Mouse (Mus musculus) neutrophil, adult 59 days (primary cell): ENCODE measurements around the gene Sh3bgrl3. TPM values are rescaled to one million over a fixed set of nuclear protein-coding genes. Genes with fewer than 3 reads are reported as not detected.

Experiments
- total RNA-seq, 2 experiments: library from RNA; stranded (reverse); gene quantifications; 1 replicate in 1 of 2; 2 replicates in 1 of 2; pipeline ENCODE4 v1.2.4; 2023

The Sh3bgrl3 gene
- total RNA-seq: 1,000 to 10,000 TPM; 1,034 to 1,041 TPM

DNA sequence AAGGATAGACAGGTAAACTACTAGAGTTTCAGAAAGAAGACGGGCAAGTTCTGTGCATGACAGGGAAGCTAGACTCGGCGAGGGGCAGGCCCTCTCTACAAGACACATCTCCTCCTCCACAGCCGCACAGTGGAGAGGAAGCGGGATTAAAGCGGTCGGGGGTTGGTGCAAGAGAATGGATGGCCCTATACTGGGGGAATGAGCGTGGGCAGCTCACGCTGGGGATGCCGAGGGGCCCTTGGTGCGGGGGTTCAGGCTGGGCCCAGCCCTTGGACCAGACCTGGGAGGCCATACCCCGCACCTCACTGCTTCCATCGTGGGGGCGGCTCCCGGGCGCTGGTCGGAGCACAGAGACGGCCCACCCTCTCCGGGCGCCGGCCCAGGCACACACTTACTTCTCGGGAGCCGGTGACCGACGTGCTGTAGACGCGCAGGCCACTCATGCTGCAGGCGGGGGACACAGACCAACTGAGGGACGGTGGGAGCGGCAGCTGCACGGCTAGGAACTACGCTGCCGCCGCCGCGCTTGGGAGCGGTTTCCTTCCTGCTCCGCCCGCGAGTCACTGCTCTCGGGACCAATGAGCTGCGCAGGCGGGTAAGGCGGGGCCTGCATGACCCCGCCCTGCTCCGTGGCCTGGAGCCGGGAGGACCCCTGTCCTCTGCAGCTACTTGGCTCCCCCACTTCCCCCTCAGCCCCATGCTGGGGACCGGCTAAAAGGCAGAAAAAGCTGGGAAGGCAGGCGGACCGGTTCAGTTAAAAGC lies at the start of gene Sh3bgrl3:
Gene Sh3bgrl3, minus strand, starts transcription at position 569 of the 762 bp plus-strand sequence.

DNA sequence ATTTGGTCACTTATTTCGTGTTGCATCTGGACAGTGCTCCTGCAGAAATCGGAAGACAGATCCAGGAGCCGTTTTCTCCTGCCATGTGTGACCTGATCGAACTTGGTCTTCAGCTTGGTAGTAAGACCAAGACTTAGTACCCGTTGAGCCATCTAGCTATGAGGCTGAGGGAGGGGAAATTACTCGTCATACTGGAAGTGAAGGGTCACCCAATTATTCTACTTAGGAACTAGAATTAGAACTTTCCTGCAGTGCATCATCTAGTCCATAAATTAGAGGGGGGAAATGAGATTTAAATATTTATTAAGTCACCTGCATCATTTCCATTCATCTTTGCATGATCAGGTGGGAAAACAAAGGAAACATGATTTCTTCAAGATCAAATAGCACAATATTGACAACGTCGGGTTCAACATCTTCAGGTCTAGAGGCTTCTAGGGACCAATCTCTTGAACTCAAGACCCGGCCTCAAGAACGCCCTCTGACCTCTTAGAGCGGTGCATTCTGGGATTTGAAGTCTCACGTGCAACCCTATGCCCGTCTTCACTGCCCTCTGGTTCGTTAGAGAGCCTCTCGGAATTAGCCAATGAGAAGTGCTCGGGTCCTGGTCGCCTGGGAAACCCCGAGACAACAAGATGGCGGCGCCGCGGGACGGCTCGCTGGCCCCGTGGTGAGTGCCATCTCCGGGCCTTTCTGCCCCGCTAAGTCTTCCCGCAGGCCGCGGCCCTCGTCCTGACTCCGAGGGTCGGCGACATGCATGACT lies 26.4 kb downstream of the Sh3bgrl3 start, which contains the start of gene Ubxn11:
Gene Ubxn11, plus strand, starts transcription at position 592 of the 763 bp plus-strand sequence.

DNA sequence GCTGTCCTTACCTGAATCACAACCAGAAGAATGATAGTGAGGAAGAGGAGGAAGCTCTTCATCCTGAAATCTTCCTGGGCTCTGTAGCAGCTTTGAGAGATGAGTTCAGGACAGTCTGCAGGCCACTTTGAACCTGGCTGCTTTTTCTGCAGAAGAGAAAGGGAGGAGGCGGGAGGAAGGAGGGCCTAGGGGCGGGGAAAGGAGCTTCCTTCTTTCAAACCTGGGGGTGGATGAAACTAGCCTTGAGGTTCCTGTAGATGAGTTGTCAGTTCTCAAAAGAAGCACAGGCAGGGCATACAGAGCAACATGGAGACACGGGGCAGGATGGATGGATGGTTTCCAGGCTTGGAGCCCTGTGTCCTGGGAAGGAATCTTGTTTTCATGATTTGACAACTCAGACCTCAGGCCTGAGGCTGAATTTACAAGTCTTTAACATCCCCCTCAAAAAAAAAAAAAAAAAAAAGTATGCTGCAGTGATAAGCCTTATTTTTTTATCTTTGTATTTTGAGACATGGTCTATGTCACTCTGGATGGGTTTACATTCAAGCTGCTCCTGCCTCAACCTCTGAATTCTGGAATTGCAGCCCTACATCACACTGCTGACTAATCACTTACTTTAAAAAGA lies 33.6 kb downstream of the Sh3bgrl3 start, which contains the start of gene Cd52:
Gene Cd52, minus strand, starts transcription at position 160 of the 625 bp plus-strand sequence.

Other genes with a start within 250 kb of the Sh3bgrl3 start
- gene Rps6ka1, start 241.0 kb downstream of the Sh3bgrl3 start, total RNA-seq: 100 to 1,000 TPM; 257 to 277 TPM
- 1,000 to 10,000 TPM; 1,129 to 1,279 TPM for gene Hmgn2, start 160.1 kb downstream of the Sh3bgrl3 start, total RNA-seq
- 10 to 100 TPM; 64.0 to 71.1 TPM for gene Dhdds, start 127.9 kb downstream of the Sh3bgrl3 start, total RNA-seq
- 10 to 100 TPM; 43.4 to 50.8 TPM for gene Lin28a, start 109.9 kb downstream of the Sh3bgrl3 start, total RNA-seq
- gene Zfp683, start 75.0 kb downstream of the Sh3bgrl3 start, total RNA-seq: under 1 TPM in 1 of 2 experiments, not detected in 1; 0.24 TPM
- under 1 TPM; 0.42 to 0.44 TPM for gene Crybg2, start 68.0 kb downstream of the Sh3bgrl3 start, total RNA-seq
- gene Cd52, start 33.7 kb downstream of the Sh3bgrl3 start, total RNA-seq: 1,000 to 10,000 TPM; 1,669 to 1,713 TPM
- gene Ubxn11, start 26.2 kb downstream of the Sh3bgrl3 start, total RNA-seq: 1 to 10 TPM; 6.1 to 8.0 TPM
- 10 to 100 TPM; 13.1 to 18.9 TPM for gene Cep85, start 58.3 kb upstream of the Sh3bgrl3 start, total RNA-seq
- not detected for gene Gm7534, start 74.2 kb upstream of the Sh3bgrl3 start, total RNA-seq
- not detected for gene Catsper4, start 98.6 kb upstream of the Sh3bgrl3 start, total RNA-seq
- gene Cnksr1, start 109.6 kb upstream of the Sh3bgrl3 start, total RNA-seq: not detected
- not detected for gene E130218I03Rik, start 114.9 kb upstream of the Sh3bgrl3 start, total RNA-seq
- 1 to 10 TPM; 3.8 to 4.7 TPM for gene Zfp593, start 116.8 kb upstream of the Sh3bgrl3 start, total RNA-seq
- gene Gm30191, start 118.1 kb upstream of the Sh3bgrl3 start, total RNA-seq: not detected
- not detected for gene Grrp1, start 125.3 kb upstream of the Sh3bgrl3 start, total RNA-seq
- 10 to 100 TPM; 12.1 to 15.9 TPM for gene Pdik1l, start 159.1 kb upstream of the Sh3bgrl3 start, total RNA-seq
- not detected for gene Trim63, start 186.3 kb upstream of the Sh3bgrl3 start, total RNA-seq
- under 1 TPM in 1 of 2 experiments, not detected in 1; 0.51 TPM for gene Slc30a2, start 214.4 kb upstream of the Sh3bgrl3 start, total RNA-seq